Mouse (Mus musculus): Measurements from ENCODE around the gene Atp8a2.
"Not testable (repeated sequence)": the region's sequence is repeated elsewhere in the genome, so short reads cannot be mapped to it uniquely, and the experiment has no call there.

Gene Atp8a2

DNA sequence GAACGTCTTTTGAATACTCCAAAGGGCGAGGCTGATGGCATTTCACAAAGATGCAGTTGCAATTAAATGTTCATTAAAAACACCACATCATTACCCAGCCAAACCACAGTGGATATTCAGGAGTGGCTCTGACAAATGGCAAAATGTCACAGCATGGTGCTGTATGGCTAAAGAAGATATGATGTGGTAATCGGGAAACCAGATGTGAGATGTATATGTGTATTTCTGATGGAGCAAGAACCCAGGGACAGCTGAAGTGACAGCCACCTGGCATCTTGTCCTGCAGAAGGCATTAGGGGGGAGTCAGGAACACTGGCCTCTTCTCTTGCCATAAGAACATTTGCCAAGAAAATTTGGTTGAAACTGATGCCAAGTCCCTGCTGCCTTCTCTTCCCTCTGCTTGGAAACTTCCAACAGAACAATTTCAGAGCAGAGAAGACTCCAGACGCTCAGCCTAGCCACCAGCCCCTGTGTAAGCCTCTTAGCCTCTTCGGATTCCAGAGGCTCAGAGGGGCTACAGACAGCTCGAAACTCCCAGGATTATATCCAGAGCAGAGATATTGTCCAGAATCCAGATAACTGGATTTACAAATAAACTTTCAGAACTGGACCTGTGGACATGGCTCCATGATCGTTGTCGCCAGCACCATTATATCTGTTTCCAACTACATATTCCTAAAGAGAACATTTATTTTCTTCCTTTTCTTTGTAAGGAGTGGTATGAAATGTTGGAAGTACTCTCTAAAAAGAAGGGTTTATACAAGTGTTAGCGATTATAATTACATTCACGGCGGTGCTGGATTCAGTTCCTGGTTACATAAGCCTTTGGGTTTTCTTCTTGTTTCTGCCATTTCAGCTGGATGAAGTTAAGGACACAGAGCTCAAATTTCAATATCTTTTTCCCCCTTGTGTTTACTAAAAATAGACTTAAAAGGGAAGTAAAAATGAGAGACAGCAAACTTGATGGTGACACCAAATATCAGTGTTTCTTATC, 413.3 kb downstream of the Atp8a2 start:
- no peak for DNase-seq (ENCODE audit: low read depth, low spot score)

DNA sequence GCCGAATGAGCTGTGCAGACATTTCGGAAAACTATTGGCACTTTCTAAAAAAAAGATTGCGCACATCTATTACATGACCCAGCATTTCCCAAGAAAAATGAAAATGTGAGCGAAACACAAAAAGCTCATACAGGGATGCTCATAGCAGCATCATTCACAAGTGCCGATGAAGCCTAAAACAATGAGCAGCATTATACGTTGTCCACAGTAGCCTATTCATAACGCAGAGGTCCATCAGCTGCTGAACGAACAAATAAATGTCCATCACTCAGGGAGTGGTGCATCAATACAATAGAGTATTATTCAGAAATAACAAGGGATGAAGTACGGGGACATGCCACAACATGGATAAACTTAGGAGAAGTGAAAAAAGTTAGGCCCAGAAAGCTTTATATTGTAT, 416.6 kb downstream of the Atp8a2 start:
- DNase-seq (ENCODE audit: low read depth, low spot score): no peak

DNA sequence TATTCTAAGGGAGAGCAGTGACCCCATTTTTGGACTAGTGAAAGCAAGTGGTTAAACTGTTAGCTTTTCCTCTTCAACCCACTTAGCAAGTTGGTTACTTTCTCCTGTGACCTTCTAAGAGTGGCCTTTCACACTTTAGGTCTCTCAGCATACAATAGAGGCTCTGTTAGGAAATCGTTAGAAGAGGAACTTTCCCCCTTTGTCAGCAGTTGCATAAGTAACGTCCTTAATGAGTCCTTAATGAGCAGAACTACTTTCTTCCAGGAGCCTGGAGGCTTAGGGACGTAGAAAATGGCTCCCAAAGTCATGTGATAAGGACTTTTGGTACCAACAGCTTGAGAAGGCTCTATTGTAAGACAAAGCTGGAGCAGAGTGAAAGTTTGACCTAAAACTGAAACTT, 434.8 kb downstream of the Atp8a2 start:
- DNase-seq (ENCODE audit: low read depth, low spot score): no peak

DNA sequence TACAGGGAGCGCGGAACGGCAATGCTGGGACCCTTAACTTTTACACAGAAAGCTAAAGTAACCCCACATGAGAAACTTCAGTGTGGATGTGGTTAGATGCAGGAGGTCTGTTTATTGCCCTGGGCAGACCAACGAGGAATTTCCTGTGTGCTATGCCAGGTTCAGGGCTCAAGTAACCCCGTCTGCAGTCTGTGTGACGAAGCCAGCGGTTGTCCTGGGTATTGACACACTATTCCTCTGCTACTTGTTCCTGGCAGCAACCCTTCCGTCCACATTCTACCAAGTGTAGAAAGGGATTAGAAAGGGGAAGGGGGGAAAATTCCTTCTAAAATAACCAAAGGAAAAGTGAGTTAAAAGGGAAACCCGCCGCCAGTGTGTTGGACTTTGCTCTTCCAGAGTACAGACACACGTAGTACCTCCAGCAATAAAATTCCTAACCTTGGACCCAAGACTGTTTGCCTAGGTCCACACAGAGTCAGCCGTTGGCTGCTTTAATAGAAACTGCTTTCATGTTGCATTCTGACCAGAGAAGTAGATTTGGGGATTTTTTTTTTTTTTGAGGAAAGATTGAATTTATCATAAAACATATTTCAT, 437.0 kb downstream of the Atp8a2 start:
- DNase-seq (ENCODE audit: low read depth, low spot score): no peak

DNA sequence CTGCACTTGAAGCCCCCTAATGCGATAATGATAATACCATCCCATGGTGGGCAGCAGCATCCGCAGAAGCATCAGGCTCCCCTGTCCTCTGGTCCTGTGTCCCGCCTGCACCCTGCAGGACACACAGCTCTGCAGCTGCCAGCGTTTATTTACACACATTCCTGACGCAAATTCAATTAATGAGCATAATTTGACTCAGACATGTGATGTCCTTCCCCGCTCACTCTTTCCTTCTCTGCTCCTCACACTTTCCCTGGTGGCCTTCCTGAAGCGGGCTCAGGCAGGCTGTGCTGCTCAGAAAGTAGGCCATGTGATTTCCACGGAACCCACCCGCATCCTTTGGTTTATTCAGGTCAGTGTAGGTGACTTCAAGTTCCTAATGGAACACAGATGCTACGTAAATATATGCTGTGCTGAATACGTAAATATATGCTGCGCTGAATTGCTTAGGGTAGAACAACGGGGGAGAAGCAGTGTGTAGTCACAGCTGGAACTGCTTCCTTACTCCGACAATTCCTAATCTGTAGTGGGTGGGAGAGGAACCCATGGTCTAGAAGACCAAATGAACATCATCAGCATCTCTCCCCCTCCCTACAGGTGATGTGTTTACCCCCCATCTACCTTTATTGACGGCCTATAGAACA, 437.7 kb downstream of the Atp8a2 start:
- DNase-seq (ENCODE audit: low read depth, low spot score): no peak

DNA sequence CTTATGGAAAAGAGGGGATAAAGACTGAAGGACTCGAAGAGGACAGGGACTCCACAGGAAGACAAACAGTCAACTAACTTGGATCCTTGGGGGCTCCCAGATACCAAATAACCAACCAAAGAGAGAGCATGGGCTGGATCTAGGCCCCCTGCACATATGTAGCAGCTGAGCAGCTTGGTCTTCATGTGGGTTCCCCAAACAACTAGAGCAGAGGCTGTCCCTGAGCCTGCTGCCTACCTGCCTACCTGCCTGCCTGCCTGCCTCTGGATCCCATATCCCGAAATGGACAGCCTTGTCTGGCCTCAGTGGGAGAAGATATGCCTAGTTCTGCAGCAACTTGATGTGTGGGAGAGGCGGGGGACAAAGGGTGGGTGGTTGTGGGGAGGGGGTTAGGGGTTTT, 444.6 kb downstream of the Atp8a2 start:
- no peak for DNase-seq (ENCODE audit: low read depth, low spot score)

DNA sequence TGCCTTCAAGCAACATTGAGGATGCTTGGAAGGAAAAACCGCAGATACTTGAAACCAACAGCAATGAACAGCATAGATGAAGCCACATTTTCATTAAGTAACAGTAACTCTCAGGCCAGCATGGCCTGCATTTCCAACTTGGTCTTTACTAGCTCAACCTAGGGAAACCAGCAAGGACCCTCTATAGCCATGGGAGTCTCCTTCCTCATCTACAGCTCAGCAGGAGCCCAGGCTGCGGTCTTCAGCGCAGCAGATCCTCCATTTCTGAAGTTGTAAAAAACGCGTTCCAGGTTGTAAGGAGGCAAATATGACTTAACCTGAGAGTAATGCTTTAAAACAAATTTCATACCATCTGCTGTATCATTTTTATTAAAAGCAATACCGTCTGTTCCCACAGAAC, 447.0 kb downstream of the Atp8a2 start:
- no peak for DNase-seq (ENCODE audit: low read depth, low spot score)

DNA sequence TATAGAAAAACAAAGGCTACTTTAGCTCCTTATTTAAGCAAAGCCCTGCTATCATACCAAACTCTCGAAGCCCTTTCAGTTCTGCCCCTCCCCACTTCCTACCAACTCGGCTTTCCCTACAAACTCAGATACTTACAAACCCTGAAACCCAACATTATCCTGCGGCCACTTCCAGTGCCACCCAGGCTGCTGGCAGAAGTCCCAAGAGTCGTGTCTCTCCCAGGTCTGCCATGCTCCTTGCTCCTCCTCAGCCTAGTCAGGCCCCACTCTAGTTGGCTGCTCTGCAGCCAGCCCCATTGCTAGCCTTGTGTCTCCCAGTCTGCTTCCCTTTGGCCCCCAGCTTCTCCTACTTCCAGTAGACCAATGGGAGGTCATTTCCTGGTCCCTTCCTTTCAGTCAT, 451.3 kb downstream of the Atp8a2 start:
- DNase-seq (ENCODE audit: low read depth, low spot score): no peak

DNA sequence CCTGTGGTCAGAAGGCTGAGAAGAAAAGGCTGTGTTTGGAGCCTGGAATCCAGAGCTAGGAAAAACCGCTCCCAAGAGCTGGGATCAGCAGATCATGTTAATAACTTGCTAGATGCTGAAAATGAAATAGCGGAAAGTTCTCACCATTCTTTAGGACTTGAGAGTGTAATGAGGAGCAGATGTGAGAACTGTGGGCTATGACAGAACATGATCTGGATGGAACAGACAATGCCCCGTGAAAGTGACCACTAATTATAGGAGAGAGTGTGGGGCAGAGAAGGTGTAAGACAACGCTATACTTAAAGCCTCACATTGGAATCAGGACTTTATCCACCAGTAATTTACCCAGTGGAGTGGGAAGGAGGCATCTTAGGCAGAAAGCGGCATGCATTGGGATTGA, 455.2 kb downstream of the Atp8a2 start:
- no peak for DNase-seq (ENCODE audit: low read depth, low spot score)

DNA sequence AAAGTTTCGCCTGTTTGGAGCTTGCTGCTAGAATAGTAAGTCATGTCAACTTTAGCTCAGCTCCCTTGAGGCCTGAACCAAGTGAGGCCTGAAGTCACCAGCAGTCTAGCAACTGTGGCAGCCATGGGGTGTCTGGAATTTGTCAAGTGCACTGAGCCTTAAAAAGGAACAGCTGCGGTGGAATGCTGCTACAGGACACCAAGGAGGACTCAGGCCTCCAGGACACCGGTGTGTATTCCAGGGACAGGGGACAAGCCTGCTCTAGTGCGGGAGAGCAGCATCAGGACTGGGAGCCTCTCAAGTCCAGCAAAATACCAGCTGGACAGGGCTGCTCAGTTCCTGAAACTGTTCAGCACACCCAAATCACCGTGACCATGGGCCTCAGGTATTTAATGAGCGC, 457.5 kb downstream of the Atp8a2 start:
- no peak for DNase-seq (ENCODE audit: low read depth, low spot score)

DNA sequence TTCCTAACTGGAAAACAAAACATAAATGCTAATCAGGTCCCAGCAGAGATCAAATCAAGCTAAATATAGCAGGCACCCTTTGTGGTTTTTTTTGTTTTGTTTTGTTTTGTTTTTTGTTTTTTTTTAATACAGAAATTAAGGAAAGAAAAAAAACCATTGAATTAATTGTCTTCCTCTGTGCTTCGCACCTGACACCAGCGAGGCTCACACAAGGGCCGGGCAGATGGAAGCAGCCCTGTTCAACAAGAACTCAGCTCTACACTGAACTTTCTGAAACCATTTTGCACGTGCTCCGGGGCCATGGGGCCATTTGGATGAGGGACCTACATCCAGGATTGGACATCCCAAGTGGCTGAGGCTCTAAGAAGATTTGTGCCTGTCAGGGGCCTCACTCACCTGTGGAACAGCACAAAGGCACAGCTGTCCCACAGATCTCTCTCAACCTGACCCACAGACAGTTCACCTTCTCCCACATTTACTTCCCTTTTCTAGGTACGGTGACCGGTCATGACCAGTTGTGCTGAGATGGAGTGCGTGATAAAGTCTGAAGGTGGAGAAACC, 459.2 kb downstream of the Atp8a2 start:
- no peak for DNase-seq (ENCODE audit: low read depth, low spot score)

DNA sequence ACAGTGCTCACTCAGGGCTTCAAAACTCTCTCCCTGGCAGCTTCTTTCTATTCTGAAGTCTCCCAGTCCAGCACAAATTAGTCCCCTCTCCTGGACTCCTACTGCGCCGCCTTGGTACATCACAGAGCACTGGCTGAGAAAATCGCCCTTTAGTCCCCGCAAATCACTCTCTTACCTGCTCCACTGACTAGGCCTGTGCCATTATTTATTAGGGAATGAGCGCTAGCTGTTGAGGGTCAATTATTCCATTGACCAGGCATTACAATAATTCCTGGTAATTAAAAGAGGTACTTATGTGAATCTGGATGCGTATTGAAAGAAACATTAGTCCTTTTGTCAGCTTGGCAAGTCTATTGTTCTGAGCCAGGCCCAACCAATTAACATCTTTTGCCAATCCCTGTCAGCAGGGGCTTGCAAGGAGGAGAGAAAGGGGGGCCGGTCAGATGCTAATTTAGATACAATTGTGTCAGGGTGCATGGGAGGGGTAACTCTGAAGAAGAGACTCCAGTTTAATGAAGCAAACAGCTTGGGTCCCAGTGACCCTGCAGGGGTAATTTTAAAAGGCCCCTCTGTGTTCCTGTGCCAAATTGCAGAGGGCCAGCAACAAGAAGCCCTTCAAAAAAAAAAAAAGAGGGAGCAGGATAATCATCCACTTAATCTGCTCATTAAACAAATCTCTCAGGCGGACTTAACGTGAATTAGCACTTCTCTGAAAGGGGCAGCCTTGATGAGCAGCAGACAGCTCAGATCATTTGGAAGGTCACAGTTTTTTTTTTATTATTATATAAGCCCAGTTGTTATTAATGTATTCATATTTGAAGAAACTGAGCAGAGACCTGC, 459.9 kb downstream of the Atp8a2 start:
- peak; percentile 13 for DNase-seq (ENCODE audit: low read depth, low spot score)

DNA sequence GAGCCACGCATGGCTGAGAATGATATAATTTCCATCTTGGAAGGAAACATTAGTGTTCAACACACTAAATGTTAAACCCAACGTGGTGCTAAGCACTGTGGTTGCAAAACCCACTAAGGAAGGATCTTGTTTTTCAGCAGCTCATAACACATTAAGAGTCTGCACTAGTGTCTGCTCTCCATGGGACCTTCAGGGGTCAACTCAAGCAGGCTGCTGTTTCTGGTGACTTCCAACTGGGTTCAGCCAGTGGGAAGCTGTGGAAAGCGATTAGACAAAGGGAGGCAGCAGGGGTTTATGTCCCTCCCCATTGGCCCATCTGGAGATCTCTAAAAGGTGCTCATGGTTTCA, 467.0 kb downstream of the Atp8a2 start:
- no peak for DNase-seq (ENCODE audit: low read depth, low spot score)

DNA sequence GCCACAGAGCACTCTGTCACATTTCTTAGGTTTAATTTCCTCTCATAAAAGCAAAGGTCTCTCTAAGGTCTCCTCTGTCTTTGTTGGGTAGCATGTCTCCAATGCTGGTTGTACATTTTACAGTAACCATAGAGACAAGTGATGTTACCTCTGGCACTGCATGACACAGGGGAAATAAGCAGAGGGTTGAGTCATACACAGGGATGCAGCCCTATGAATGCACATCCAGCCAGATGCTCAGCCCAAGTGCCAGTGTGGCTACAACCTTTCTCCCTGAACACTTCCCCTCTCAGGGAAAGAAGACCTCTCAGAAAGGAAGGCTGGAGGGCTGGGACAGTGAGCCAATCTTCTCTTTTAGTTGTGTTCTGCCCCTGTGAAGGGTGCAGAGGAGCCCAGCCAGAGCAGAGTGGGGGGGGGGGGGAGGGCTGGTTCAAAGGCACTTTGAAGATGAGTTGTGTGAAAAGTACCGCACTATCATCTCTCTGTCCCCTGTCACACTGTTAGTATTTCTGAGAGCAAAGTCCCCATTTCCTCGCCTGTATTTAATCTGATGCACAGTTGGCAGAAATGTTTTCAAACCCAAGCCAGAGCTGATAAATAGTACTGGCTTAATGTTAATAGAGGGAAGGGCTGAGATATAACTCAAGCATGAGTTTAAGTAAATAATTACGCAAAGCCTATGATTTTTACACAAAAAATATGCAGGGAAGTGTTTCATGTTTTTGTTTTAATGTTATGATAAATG, 467.5 kb downstream of the Atp8a2 start:
- DNase-seq (ENCODE audit: low read depth, low spot score): no peak

DNA sequence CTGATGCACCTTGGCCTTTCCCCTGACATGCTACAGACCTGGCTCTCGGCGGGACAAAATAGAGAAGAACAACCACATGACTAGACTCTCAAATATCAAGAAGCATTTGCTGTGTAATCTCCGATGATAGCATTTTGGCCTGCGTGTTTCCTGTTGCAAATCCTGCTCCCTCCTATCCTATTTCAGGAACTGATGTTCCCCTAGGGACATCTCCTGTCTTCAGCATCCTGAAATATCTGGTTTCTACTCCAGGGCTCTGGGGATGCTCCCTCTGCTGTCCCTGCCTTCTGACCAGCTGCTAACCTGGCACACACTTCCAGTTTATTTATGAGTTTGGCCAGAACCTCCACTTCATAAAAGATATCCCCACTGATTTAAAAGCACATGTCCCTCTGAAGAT, 470.0 kb downstream of the Atp8a2 start:
- DNase-seq (ENCODE audit: low read depth, low spot score): no peak

DNA sequence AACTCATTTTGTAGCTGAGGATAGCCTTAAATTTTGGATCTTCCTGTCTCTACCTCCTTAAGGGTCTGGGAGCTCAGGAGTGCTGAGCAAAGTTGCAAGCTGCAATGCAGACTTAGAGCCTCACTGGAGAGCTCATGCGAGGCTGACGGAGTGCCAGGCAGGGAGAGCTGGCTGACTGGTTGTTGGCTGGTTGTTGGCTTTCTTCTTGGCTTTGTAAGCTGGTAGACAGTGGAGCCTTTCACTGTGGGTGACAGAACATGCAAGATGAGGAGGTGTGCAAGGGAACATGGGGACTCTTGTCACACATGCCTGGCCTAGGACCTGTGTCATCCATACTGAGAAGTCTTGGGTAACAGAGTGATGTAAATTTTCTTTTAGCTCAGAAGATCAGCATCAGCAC, 473.8 kb downstream of the Atp8a2 start:
- DNase-seq (ENCODE audit: low read depth, low spot score): no peak

DNA sequence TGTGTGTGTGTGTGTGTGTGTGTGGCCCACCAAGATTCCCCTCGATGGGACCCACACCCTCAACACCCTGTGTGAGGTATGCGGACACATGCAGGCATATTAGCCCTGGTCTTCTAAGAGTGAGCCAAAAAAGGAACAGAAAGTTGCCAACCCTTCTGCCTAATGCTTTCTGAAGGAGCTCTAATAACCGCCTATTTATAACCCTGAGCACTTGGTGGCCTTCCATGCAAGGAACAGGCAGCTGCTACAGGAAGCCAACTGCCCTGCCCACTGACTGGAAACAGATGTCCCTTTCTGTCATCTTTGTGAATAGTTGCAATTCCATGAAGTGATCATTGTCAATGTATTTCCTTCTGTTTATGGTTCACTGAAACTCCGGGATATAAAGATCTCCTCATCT, 475.0 kb downstream of the Atp8a2 start:
- no peak for DNase-seq (ENCODE audit: low read depth, low spot score)

DNA sequence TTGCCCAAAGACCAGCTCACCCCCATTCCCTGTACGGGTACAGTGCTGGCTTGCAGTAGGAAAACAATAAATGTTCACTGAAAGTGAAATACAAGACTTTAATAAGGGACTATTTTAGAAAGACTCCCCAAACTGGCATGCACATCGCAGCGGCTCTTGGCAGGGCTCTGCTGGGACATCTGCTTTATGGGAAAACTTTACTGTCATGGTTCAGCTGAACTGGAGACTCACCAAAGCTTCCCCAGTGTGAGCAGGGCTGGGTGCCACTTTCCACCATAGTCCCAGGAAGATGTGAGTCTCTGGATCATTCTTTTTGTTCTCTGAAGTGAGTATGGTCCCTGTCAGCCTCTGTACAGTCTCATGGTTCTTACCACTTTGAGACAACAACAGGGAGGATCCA, 475.6 kb downstream of the Atp8a2 start:
- no peak for DNase-seq (ENCODE audit: low read depth, low spot score)

DNA sequence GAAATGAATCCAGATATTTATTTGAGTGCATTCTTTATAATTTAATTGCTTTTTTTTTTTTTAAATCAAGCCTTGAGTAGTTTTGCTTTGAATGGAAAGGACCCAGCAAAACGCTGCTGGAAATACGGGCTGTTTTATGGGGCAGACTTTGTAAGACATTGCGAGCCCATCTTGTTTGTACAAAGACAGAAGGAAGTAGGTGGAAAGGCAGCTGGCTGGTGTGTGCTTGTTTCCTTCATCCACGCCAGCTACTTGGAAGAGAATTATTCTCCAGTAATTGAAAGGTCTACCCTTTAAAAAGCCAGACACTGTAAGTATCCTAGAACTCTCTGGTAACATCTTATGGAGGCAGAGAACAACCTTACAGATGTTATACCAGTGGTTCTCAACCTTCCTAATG, 476.6 kb downstream of the Atp8a2 start:
- DNase-seq (ENCODE audit: low read depth, low spot score): no peak

DNA sequence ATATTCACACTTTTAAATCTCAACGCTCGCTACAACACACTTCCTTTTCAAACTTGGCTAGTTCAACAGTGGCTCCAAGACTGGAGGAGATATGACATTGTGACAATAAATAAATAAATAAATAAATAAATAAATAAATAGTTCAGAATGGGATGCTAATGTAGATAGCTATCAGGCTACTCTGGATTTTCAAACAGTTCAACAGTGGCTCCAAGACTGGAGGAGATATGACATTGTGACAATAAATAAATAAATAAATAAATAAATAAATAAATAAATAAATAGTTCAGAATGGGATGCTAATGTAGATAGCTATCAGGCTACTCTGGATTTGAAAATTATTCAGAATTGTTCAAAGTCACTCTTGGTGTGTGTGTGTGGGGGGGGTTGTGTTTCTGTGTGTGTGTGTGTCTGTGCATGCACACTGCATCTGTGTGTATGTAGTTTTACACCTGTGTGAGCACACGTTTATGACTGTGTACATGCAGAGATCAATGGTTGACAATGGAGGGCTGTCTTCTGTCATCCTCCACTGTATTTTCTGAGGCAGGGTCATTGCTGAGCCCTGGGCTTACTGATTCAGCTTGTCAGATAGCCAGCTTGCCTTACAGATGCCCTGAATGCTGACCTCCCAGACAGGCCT, 480.4 kb downstream of the Atp8a2 start:
- DNase-seq (ENCODE audit: low read depth, low spot score): not testable (repeated sequence)
